Mouse (Mus musculus): ENCODE measurements around the gene Cnot1.
A peak's percentile ranks its signal among the peaks of the same experiment; 100 is the strongest.

Cnot1 gene

DNA sequence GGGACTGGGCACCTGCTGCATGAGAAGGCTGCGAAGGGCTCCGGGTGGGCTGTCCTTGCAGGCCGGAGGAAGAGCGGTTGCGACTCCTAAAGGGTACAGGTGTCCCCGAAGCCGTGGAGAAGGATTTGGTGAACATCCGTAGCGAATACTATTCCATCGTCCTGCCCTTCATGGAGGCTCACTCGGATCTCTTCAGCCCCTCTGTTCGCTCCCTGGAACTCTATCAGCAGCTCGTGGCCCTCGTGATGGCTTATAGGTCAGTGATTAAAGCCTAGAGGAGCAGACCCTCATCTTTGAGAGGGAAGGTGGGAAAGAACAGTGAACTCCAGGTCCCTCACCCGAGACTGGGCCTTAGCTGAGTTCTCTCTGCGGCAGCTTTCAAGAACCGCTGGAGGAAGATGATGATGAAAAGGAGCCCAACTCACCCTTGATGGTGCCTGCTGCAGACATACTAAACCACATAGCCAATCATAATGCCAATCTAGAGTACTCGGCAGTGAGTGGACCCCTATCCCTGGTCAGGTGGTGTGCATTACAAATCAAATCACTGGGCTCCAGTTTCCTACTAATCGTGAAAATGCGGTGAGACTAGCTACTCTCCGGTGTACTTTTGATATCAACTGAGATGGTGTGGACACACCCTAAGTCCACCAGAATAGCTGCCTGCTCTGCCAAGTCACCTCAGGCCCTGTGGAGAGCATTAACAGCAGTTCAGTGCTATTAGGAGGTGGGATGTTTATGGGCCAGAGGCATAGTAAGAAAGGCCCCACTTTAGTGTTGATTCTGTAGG is 90.5 kb downstream of the Cnot1 start:
- DNase-seq: peak; percentile 25

DNA sequence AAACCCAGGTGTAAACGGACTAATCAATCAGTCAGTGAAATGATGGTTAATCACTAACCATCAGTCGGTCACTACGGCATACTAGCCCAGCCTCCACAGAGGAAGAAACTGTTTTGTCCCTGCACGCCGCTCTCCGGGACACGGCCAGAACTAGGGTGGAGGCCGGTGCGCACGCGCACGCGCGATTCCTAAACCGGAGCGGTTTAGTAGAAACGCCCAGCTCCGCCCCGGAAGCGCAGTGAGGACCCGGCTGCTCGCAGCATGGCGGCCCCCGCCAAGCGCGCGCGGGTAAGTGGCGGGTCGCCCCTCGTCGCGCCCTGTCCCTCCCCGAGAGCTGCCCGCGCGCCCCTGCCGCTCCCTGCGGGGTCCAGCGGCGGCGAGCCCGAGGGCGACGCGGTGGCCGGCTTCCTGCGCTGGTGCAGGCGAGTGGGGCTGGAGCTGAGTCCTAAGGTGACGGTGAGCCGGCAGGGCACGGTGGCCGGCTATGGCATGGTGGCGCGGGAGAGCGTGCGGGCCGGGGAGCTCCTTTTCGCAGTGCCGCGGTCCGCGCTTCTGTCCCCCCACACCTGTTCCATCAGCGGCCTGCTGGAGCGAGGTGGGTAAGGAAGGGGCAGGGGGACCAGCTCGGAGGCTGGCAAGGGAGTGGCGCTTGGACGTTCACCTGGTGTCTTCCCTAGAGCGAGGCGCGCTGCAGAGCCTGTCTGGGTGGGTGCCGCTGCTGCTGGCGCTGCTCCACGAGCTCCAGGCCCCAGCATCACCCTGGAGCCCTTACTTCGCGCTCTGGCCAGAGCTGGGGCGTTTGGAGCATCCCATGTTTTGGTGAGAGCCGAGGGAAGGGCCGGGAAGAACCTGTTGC is 91.4 kb downstream of the Cnot1 start, which contains the start of gene Setd6:
Gene Setd6, plus strand, starts transcription at position 206 of the 856 bp plus-strand sequence.
- peak; percentile 95 for DNase-seq

DNA sequence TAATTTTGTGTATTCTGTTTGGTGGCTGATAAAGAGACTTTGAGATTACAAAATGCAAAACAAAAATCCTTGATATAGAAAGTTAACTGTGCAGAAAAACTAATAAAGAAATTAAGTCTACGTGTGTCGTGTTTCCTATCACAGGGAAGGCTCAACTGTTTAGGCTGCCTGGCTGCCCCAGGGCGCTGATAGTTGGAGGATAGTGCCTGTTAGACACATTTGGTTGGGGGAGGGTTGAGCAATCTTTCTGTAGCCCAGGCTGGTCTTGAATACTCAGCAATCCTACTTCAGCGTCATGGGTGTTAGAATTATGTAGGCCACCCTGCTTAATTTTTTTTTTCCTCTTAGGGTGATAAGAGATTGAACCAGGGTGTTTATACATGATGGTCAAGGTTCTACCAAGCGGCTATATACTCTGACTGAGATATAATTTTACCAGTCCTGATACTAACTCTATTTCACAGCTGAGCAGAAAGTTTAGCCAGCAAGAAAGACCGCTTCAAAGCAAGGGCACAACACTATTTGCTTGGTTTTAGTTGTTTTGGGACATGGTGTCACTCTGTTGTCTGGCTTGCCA is 92.3 kb downstream of the Cnot1 start:
- DNase-seq: no peak

DNA sequence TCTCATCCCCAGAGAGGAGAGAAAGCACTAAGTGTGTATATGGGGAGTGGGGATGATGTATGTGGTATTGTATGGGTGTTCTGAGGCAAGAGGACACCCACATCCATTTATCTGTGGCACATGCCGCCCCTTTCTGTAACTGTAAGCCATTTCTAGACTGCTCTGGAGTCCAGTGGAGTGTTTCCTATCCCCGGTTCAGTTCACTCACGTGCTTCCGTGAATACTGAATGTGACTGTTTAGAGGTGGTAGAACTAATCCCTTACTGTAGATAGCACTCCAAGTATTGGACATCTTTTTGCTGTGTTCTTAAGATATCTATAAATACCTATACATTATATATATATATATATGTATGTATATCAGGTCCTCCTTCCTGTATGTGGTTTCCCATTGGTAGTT is 92.9 kb downstream of the Cnot1 start:
- DNase-seq: no peak

DNA sequence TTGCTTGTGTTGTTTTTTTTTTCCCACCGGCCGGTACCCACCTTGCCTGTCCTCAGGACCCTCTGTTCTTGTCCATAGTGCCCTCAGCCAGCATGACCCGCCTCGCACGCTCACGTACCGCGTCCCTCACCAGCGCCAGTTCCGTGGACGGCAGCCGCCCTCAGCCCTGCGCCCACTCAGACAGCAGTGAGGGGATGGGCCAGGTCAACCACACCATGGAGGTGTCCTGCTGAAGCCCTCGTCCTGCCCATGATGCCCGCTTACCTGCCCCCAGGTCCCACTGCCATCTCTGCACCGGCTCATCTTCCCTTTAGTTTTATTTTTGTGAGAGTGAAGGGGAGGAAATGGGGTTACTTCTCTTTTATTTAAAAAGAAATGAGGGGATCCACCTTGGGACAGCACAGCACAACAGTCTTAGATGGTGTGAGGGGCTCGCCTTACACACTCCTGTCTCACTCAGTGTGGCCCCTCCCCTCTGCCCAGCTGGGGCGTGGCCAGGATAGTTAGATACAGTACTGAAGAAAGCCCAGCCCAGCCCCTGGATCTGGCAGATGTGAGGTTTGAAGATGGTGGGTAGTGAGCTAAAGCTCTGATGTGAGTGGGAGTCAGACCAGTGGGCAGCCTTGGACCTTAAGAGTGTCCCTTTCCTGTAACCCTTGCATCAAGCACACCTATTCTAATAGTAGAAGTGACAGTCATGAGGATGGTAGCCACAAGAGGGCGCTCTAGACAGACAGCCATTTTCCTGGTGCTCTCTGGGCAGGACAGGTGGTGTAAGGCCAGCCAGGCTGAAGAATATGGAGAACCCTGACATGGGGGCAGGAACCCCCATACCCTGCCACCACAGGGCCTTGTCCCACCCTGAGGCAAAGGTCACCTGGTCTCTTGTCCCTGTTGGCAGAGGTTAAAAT is 93.9 kb downstream of the Cnot1 start:
- peak; percentile 75 for DNase-seq

DNA sequence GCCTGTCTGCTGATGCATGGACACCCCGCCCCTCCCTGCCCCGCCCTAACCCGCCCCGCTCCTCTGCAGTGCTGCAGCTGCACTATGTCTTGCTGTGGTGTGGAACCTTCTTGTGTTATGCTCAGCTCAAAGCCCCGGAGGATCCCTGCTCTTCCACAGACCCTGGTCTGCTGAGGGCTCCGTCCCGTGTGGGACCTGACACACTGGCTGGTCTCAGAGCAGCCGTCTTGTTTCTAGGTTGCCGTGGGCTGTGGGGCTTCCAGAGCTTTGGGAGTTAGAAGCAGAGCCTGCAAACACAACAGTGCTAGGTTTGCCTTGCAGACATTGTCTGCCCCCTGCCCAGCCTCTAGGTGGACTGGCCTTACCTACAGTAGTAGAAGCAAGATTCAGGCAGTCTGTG is 94.9 kb downstream of the Cnot1 start:
- no peak for DNase-seq

DNA sequence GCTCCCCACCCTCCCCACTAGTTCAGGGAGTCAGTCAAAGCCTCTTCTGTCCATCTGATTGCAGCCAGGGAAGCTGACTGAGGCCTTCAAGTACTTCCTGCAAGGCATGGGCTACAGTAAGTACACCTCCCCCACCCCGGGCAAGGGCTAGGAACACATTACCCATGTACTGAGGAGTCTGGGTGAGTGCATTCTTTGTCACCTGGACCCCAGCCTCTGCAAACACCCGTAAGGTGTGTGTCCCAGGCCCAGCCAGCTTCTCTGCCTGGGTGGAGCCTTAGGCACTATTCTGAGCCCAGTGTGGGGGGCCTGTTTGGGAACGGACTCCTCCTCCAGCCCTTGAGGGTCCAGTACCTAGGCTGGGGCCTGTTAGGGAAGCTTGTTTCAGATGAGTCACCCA is 96.2 kb downstream of the Cnot1 start:
- no peak for DNase-seq

DNA sequence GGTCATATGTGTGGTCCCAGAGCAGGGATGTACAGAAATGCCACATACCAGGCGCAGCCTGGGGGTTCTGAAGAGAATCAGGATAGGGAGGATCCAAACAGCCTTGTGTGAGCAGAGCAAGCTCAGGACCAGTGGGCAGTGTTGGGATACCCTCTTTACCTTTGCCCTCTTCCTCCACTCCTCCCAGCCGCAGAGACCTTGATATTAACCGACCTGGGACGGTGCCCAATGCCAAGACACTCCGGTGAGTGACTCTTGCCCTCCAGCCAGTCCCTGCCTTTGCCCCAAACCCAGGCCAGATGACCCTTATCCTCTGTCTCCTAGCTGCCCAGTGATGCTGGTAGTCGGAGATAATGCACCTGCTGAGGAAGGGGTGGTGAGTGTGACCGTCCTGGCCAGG is 97.7 kb downstream of the Cnot1 start:
- DNase-seq: no peak

DNA sequence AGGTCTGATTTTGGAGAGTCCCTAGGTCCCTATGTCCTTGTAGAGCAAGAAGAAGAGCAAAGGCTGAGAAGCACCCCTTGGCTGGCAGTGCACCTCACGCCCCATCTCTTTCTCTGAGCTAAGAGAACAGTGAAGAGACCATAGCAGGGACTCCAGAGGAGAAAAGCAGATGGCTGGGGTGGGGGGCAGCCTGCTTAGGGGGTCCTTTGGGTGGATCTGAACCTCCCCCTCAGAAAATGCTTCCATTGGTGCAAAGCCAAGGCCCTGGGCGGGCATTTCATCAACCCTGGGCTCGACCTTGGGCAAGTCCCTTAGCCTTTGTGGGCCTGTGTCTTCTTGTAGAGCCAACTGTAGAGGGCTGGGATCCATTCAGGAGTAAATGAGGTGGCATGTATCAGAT is 102.7 kb downstream of the Cnot1 start:
- DNase-seq: no peak

DNA sequence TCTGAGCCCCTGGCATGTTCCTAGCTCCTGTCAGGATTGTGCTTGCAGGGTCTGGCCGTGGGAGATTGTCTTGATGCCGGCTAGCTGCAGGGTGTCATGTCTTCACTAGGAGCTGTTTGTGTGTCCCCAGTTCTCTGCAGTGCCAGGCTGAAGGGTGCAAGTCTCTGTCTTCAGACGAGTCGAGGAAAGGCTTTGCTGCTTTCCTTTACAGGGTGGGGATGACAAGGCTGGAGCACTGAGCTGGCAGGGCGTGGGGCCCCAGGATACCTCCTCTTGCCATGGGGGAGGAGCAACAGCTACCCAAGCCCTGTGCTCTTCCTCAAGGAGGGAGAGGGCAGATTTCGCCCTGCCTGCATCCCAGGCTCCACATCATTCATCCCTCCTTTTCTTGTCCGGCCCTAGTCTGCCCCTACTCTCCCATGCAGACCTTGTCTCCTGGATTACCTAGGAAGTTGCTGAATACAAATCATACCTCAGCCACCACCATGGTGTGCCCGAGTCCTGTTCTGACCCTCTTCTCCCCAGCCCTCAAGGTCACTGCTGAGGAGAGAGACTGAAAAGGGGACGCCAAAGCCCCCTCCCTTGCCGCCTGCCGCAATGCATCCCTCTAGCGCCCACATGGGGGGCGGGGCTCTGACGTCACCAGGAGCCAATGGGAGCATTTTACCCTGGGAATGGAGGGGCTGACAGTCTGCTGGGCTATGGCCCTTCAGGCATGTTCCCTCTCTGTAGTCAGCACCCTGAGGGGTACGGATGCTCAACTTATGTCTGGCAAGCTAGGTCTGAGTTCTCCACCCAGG is 103.6 kb downstream of the Cnot1 start:
- DNase-seq: peak; percentile 84

DNA sequence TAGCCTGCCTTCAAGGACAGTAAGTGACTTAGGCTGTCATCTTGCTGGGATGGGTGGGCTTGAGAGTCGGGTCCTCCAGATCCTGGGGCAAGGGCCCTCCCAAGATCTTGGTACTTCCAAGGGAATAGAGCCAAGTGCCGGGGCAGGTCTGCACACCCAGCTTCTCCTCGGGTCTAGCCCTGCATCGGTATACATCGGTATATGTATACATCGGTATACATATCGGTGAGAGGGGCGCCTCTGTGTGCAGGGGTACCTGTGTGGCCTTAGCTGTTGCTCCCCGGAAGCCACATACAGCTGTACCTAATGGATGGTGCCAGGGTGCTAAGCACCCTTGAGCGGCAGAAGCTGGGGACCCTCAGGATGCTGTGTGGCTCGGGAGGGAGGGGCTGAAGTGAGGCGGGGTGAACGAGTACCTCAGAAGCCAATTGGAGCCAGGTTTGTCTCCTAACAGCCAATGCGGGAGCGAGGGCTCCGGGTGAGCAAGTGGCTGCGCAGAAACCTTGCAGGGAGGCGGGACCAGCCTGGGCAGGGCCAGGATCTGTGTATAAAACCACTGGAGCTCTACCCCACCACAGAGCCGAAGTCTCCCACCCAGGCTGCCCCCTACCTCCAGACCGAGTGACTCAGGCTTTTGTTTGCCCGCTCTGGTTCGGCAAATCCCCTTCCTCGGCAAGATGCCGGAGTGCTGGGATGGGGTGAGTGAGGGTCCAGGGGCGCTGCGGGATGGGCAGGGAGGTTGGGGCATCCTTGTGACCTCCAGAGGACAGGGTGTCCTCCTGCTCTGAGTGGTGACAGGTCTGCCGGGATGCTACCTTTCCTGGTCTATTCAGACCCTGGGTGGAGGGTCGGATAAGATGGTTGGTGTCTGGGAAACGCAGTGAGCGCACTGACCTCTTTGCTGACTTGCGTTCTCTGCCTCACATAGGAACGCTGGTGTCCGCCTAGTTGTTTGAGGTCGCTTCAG is 104.5 kb downstream of the Cnot1 start:
- DNase-seq: peak; percentile 95

DNA sequence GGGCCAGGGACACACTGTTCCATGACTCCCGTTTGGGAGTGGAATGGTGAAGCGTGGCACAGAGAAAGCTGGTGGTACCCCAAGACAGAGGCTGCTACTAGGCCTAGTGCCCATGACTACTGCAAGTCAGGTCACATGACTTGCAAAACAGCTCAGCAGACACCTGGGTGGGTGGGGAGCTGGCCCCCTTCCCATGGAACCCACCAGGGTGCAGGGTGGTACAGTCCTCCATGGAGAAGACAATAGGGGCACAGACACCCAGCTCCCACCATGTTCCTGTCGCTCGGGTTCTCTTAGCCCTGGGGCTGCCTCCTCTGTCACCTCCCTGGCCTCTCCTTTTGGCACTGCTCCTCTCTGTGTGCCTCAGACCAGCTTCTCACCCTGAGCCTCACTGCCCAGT is 105.5 kb downstream of the Cnot1 start:
- no peak for DNase-seq

DNA sequence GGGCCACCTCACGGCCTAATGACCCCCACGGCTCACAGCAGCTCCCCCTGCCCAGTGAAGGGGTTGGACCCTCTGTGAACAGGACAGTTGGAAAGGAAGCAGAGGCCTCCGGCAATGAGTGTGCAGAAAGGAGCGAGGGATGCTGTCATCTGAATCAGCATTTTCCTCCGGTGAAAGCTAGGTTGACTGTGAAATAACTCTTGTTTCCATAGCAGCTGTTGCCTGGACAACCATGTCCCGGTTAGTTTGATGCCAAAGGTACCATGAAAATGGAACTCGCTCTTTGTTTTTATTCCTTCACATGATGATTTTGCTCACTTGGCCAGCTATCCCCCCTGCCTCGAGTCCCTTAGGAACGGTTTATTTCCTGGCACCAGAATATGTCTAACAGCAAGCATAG is 107.0 kb downstream of the Cnot1 start:
- peak; percentile 31 for DNase-seq

DNA sequence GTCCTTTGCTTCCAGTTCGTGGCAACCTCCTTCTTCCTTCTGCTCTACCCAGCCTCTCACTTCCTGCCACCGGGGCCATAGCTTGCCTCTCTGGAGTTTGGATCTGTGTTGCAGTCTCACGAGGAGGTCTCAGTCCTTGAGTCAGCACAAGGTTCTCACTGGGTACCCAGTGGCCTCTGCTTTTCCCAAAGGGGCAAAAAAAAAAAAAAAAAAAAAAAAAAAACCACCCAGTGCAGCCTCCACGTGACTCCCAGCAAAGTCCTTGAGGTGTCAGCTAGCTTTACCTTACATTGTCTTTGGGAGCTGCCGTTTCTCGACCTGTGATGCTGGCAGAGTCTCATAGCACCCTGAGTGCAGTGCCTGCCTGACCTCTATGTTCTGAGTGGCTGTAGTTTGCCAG is 109.1 kb downstream of the Cnot1 start:
- DNase-seq: no peak

DNA sequence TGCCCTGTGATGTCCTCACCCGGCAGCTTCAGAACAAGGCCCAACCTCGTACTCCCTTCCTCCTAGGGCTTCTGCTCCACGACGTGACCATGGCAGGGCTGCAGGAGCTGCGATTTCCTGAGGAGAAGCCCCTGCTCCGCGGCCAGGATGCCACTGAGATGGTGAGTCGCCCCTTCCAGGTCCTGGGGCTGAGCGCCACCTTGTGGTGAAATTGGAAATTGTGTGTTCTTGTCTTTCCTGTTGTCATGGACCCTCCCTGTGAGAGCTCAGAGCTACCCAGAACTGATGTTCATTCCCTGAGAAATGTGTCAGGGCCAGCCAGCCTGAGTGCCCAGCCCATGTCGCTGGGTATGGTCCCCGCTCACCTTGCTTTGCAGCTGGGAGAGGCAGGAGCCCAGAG is 110.1 kb downstream of the Cnot1 start:
- peak; percentile 92 for DNase-seq

DNA sequence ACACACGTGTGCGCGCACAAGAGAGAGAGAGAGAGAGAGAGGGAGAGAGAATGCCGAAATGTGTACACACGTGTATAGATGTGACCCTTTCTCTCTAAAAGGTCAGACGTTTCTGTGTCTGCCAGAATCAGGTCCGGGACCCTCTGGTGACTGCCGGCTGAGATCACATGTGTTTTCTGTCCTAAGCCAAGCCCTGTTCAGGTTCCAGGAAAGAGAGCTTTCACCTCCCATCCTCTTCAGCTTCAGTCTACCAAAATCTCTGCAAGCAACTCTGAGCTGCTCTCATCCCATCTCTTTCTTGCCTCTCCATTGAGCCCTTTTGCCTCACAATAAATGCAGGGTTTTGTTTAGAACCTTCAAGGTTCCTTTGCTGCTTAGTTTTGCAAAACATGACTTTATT is 110.6 kb downstream of the Cnot1 start:
- no peak for DNase-seq

DNA sequence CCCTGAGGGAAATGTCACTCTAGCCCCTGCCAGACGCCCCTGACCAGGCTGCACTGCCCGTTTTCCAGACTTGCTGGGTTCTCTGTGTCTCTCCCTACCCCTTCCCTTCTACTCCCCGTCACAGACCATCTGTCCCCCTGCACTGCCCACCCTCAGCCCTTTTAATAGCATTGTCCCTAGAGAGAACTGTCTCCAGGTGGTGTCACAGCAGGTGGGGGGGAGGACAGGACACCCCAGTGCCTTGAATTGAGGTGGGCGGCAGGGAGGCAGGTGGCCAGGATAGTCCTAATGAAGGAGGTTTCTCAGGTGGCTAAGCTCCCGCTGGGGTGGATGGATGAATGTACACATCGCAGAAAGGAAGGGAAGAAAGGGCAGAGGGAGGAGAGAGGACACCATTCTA is 112.6 kb downstream of the Cnot1 start:
- no peak for DNase-seq

DNA sequence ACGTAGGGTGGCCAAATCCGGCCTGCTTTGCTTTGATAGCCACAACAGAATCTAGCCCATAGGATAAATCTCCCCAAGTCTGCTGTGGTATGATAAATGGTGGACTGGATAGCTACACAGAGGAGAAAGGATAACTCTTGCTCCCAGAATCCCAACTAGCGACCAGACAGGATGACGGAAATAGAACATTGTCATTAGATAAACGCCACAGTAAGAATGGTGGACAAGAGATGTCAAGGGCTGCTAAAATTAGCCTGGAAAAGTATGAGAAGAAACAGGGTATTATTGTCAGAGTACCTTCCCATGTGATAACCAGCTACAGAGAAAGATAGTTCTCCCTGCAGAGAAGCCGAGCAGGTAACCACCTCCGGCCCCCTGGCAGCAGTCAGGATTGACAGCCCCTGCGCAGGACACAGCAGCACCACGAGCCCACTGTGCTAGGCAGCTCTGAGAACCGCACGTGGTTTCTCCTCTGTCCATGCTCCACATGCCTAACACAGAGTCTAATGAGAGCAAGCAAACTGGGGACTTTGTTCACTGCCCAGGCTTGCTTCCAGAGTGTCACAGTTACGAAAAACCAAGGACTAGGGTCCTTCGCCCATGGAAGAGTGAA is 116.2 kb downstream of the Cnot1 start:
- no peak for DNase-seq

DNA sequence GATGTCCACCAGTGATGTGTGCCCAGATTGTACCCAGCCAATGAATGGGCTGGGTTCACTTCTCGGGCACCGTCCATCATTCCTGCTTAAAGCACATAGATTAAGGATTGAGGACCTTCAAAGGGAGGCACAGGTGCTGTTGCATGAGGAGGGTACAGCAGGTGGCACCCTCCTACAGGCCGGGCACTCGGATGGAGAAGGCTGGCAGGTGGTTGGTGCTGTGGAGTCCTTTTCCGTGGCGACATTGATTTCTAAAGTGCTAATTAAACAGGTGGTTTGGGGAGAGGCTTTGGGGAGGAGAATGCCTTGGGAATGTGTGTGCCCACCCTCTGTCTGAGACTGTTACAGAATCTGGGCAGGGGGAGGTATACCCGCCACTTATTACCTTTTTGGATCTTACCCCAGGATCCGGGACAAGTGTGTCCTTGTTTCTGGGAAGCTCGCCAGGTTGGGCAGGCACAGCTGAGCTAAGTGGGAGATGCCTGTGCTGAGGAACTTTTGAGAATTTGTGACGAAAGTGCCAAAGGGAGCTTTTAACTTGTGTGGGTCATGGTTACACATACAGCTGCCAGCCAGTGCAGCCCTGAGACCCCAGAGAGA is 119.1 kb downstream of the Cnot1 start:
- no peak for DNase-seq
